Mouse (Mus musculus) midbrain, embryonic 11.5 days (tissue): ENCODE measurements around the gene Ing4. TPM values are rescaled to one million over a fixed set of nuclear protein-coding genes. Genes with fewer than 3 reads are reported as not detected.

Experiments
- ATAC-seq: fragments of 200-750 bp; cut with Nextera tagmentation; 2 replicates; pipeline ENCODE4 v1.8.0; 2017; ENCODE audit warnings: moderate TSS enrichment, moderate library complexity; ENCODE audit not compliant: low FRiP score
- DNase-seq: peaks from one replicate; pipeline ENCODE4 v3.0.0; 2015; ENCODE audit warnings: low spot score; ENCODE audit errors: missing footprints
- H3K27ac ChIP-seq: fragments of 300-500 bp; sonication (generic); 2 replicates; pipeline ENCODE4 v1.5.1; 2014; ENCODE audit warnings: low read depth, low read length
- H3K27me3 ChIP-seq: fragments of 300-500 bp; sonication (generic); 2 replicates; pipeline ENCODE4 v1.6.1; 2014; ENCODE audit warnings: mild to moderate bottlenecking, low read length, moderate library complexity, mixed read lengths; ENCODE audit not compliant: control insufficient read depth, insufficient read depth
- H3K36me3 ChIP-seq: fragments of 300-500 bp; sonication (generic); 2 replicates; pipeline ENCODE4 v1.6.1; 2014; ENCODE audit warnings: mild to moderate bottlenecking, low read length, moderate library complexity, mixed read lengths; ENCODE audit not compliant: control insufficient read depth, insufficient read depth
- H3K4me1 ChIP-seq: fragments of 300-500 bp; sonication (generic); 2 replicates; pipeline ENCODE4 v1.6.1; 2014; ENCODE audit warnings: low read length; ENCODE audit not compliant: control insufficient read depth, insufficient read depth
- H3K4me2 ChIP-seq: fragments of 300-500 bp; sonication (generic); 2 replicates; pipeline ENCODE4 v1.6.1; 2014; ENCODE audit warnings: mild to moderate bottlenecking, moderate library complexity
- H3K4me3 ChIP-seq: fragments of 300-500 bp; sonication (generic); 2 replicates; pipeline ENCODE4 v1.5.1; 2014; ENCODE audit warnings: low read depth, low read length
- H3K9ac ChIP-seq: fragments of 300-500 bp; sonication (generic); 2 replicates; pipeline ENCODE4 v1.6.1; 2014; ENCODE audit warnings: low read length
- H3K9me3 ChIP-seq: fragments of 300-500 bp; sonication (generic); 2 replicates; pipeline ENCODE4 v1.6.1; 2016; ENCODE audit warnings: low read length; ENCODE audit not compliant: control insufficient read depth
- WGBS: fragments of 180-500 bp; shearing (Covaris S2); extraction: QIAGEN DNeasy Blood & Tissue Kit; methylation state at CpG from one replicate; pipeline ENCODE4 v1.1.7; 2014; 5-methylcytosine and 5-hydroxymethylcytosine counted together
- polyA plus RNA-seq: library from polyadenylated mRNA; unstranded; fragments of >200 nt; fragmentation: Nextera tagmentation; extraction: Ambion mirVana; gene quantifications from 2 replicates; pipeline ENCODE4 v1.2.1, GENCODE M21; 2014

The Ing4 gene
- 139 and 146 TPM in 2 replicates for polyA plus RNA-seq

DNA sequence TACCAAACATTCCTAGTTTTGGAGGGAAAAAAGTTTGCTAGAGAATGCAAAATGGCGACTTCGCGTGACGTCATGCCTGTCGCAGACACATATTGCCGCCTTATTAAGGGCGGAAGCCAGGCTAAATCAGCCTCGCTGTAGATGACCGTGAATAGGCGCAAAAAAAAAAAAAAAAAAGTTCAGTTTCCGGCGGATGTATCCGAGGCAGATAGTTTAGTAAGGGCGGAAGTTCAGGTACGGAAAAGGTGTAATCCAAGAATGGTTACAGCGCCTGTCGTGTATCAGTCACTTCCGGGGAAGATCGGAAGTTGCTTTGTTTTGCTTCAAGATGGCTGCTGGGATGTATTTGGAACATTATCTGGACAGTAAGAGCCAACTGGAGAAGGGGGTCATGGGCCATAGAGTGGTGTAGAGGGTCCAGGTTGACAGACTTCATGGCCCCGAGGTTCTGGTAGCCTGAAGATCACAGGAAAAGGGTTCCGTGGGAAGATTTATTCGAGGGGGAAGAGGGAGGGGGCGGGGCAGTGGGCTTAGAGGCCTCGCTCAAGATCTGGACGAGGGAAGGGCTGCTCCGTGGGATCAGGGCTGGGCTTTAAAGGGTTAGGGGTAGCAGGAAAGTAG, at the start of gene Ing4:
Gene Ing4 (plus strand): TSS at position 228 of the 621 bp plus-strand sequence.
- under 1% methylated on average over 26 of the region's 26 CpGs for WGBS
- Histone ChIP-seq H3K4me1 (peaks cover 9% of the 10 kb centered on the region), H3K27ac (peak within 1 kb of the TSS; percentile 40), H3K27me3 (no peaks in the 10 kb centered on the region), H3K9ac (peak within 1 kb of the TSS; percentile 77), H3K36me3 (peaks cover 22% of the 10 kb centered on the region), H3K4me3 (peak within 1 kb of the TSS; percentile 59), H3K4me2 (peak within 1 kb of the TSS; percentile 86), H3K9me3 (no peaks in the 10 kb centered on the region)
- ATAC-seq (peak; percentile 97), DNase-seq (peak; percentile 99)

DNA sequence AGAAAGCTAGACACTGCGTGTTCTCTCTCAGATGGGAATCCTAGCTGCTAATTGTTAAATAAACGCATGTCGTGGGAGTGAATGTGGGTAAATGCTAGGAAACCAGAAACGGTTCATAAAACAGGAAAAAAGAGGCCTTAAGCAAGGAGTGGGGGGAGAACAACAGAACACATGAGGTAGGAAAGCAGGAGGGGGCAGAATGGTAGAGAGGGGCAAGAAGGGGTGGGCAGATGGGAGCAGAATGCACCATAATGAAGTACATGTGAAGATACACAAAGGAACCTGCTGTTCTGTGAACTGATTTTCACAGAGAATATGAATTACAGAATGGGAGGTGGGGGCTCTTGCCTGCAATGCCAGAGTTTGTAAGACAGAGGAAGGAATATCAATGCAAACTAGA, 47.3 kb upstream of the Ing4 start:
- H3K27me3 ChIP-seq, result peaks cover 27% of the 10 kb centered on the region
- ATAC-seq (no peak), DNase-seq (no peak)
- H3K9me3 ChIP-seq, result 0 out of 2 replicates have a peak, but pooled peaks cover 3% of the 10 kb centered on the region
- no peaks in the 10 kb centered on the region for H3K36me3 ChIP-seq
- no peak overlapping the region for H3K27ac ChIP-seq
- H3K4me3 ChIP-seq, result no peak overlapping the region
- H3K4me1 ChIP-seq, result no peaks in the 10 kb centered on the region; the same call in 1 of the 2 replicates
- 83% methylated on average over 4 of the region's 4 CpGs for WGBS
- H3K4me2 ChIP-seq, result no peak overlapping the region
- no peak overlapping the region for H3K9ac ChIP-seq

DNA sequence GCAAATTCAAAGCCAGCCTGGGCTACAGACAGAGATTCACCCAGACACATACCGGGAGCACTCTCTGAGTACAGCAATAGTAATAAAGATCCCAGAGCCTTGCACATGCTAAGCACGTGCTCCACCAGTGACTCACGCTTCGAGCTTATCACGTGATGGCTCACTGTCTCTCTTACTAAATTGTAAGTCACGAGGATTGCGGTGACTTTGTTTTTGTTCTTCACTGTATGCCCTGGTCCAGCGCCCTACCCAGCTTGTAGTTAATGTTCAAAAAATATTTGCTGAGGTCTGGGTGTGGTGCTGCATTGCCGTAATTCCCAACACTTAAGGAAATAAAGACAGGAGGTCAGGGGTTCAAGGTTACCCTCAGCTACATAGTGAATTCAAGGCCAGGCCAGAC, 46.2 kb upstream of the Ing4 start:
- Histone ChIP-seq H3K9ac (no peak overlapping the region), H3K9me3 (0 out of 2 replicates have a peak, but pooled peaks cover 3% of the 10 kb centered on the region), H3K4me2 (no peak overlapping the region), H3K4me1 (no peaks in the 10 kb centered on the region; the same call in 1 of the 2 replicates), H3K27ac (no peak overlapping the region), H3K36me3 (no peaks in the 10 kb centered on the region), H3K4me3 (no peak overlapping the region), H3K27me3 (peaks cover 38% of the 10 kb centered on the region)
- 89% methylated on average over 9 of the region's 9 CpGs for WGBS
- ATAC-seq (no peak), DNase-seq (no peak)

DNA sequence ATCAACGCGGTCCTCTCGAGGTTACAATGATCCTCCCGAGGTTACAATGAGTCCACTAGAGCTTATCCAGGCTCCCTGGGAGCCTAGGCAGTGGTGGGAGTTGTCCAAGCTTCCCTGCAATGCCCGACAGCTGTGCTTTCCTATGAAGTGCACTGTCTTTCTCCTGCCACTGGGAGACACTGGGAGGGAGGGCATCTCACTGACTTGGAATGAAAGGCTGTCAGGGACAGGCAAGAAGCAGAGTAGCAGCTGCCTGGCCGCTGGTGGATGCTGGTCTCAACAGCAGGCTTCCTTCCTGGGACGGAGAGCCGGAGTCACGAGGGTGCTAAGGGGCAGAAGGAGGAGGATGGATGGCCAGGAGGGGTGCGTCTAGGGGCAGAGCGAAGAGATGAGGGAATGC, 45.7 kb upstream of the Ing4 start:
- Histone ChIP-seq H3K4me2 (0 out of 2 replicates have a peak overlapping the region, but pooled peaks have one; percentile 4), H3K9me3 (0 out of 2 replicates have a peak, but pooled peaks cover 3% of the 10 kb centered on the region), H3K27ac (no peak overlapping the region), H3K36me3 (no peaks in the 10 kb centered on the region), H3K4me1 (no peaks in the 10 kb centered on the region; the same call in 1 of the 2 replicates), H3K9ac (peak overlapping the region; percentile 34; the same call in 1 of the 2 replicates), H3K4me3 (no peak overlapping the region), H3K27me3 (peaks cover 43% of the 10 kb centered on the region)
- ATAC-seq, result peak; percentile 45; the same call in 1 of the 2 replicates
- no peak for DNase-seq
- WGBS, result 12% methylated on average over 11 of the region's 11 CpGs

DNA sequence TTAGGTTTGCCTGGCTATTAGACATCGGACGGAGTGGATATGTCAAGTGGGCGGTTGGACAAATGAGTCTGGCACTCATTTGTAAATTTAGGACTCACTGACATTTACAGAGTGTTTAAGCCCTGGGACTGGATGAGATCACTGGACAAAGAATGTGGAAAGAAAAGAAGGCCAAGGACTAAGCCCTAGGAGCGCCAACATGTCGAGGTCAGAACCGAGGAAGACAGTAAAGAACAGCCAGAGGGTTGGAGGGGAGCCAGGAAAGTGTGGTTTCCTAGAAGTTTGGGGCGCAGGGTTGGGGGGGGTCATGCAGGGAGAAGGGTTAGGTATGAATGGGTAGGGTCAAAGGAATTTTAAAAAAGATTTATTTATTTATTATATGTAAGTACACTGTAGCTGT, 44.3 kb upstream of the Ing4 start:
- no peaks in the 10 kb centered on the region; the same call in 1 of the 2 replicates for H3K4me1 ChIP-seq
- ATAC-seq (no peak), DNase-seq (no peak)
- H3K4me2 ChIP-seq, result no peak overlapping the region
- H3K9me3 ChIP-seq, result no peaks in the 10 kb centered on the region
- no peaks in the 10 kb centered on the region for H3K36me3 ChIP-seq
- WGBS, result 82% methylated on average over 7 of the region's 7 CpGs
- no peak overlapping the region for H3K27ac ChIP-seq
- H3K9ac ChIP-seq, result no peak overlapping the region
- H3K4me3 ChIP-seq, result no peak overlapping the region
- H3K27me3 ChIP-seq, result peaks cover 52% of the 10 kb centered on the region

DNA sequence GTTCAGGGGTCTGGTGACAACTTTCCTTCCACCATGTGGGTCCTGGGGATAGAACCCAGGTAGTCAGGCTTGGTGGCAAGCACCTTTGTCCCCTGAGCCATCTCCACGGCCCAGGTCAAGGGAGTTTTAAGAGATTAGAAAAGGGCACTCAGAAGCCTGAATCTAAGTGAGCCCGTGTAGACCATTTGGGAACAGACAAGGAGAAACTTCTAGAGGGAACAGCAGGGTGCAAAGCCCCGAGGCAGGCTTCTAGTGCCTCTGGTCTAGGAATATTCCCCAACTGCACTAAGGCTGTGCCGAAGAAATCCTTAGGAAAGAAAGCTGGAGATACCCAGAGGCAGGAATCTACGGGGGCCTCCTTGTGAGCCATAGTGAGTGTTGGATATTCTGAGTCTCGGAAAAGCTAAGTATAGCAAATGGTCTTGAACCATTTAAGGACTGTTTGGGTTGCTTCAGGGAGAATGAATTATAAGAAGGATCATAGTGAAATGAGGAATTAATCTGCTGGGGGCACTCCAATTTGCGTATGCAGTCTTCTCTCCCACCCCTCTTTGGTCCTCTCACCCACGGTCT, 43.6 kb upstream of the Ing4 start:
- Histone ChIP-seq H3K9me3 (no peaks in the 10 kb centered on the region), H3K36me3 (no peaks in the 10 kb centered on the region), H3K27me3 (peaks cover 53% of the 10 kb centered on the region), H3K4me2 (peak overlapping the region; percentile 100; the same call in 1 of the 2 replicates), H3K4me3 (peak overlapping the region; percentile 57; the same call in 1 of the 2 replicates), H3K9ac (no peak overlapping the region), H3K27ac (no peak overlapping the region), H3K4me1 (no peaks in the 10 kb centered on the region; the same call in 1 of the 2 replicates)
- DNase-seq (peak; percentile 88), ATAC-seq (no peak)
- WGBS, result 53% methylated on average over 8 of the region's 8 CpGs

DNA sequence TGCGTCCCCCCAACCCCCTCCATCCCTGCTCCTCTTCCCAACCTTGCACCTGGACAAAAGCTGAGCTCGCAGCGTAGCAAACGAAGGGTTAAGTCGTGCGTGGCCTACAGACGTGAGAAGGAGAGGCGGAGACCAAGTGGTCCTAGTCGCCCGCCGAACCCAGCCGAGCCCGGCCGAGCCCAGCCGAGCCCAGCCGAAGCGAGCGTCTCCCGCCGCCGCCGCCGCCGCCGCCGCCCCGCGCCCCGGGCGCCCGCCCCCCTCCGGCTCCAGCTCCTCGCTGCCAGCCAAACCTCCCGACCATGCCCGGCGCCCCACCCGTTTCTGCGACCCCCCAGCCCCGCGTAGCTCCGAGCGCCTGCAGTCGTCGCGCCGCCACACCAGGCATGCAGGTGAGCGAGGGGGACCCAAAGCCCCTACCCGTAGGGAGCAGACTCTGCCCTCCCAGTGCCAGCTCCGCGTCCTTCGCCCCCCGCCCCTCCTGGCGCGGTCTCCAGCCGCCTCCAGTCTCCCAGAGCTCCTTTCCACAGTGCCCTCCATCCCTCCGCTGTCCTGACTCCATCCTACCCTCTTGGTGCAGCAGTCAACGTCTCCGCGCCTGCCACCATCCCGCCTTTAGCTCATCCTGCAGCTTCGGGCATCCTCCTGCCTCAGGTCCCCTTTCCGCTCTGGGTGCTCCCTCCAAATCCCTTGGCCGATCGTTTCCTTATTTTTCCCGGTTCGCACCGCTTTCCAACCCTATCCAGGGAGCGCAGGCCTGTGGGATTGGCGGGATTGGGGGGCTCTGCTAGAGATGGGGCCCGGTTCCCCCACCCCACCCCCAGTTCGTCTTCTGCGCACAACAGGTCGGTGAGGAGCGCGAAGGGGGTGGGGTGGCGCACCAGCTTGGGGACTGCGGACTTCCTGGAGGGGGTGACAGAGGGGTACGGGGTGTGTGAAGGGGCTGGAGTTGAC, 42.7 kb upstream of the Ing4 start, which contains the start of gene Pianp:
Gene Pianp (plus strand): TSS at position 144 of the 951 bp plus-strand sequence.
- H3K4me2 ChIP-seq, result peak within 1 kb of the TSS; percentile 100
- H3K27ac ChIP-seq, result no peak within 1 kb of the TSS
- peak within 1 kb of the TSS; percentile 57 for H3K4me3 ChIP-seq
- DNase-seq, result peak; percentile 98
- H3K9ac ChIP-seq, result peak within 1 kb of the TSS; percentile 83
- H3K36me3 ChIP-seq, result no peaks in the 10 kb centered on the region
- under 1% methylated on average over 62 of the region's 78 CpGs for WGBS
- peaks cover 53% of the 10 kb centered on the region for H3K27me3 ChIP-seq
- no peaks in the 10 kb centered on the region; the same call in 1 of the 2 replicates for H3K4me1 ChIP-seq
- H3K9me3 ChIP-seq, result no peaks in the 10 kb centered on the region
- peak; percentile 79 for ATAC-seq

DNA sequence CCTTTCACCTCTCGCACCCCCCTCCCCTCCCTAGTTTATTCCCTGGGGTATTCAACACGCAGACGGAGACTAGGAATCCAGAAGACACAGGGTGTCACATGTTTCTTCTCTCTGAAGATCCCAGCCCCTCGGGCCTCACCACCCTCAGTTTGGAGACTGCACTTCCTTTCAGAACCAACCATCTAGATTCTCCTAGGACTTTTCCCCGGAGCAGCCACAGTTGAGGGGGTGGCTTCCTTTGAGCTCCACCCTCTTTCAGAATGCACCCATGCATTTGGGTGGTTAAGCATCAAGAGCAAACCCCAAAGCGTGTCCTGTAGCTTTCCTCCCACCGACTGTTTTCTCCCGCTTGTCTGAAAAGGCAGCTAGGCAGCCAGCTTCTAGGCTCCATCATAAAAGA, 41.5 kb upstream of the Ing4 start:
- WGBS, result 11% methylated on average over 8 of the region's 8 CpGs
- ATAC-seq (no peak), DNase-seq (peak; percentile 88)
- Histone ChIP-seq H3K4me2 (no peak overlapping the region), H3K4me1 (no peaks in the 10 kb centered on the region; the same call in 1 of the 2 replicates), H3K36me3 (no peaks in the 10 kb centered on the region), H3K4me3 (no peak overlapping the region), H3K27me3 (peaks cover 53% of the 10 kb centered on the region), H3K9me3 (no peaks in the 10 kb centered on the region), H3K27ac (no peak overlapping the region), H3K9ac (no peak overlapping the region)
